Mouse (Mus musculus): ENCODE measurements around the gene Gm16442.
"Not testable (repeated sequence)": the region's sequence is repeated elsewhere in the genome, so short reads cannot be mapped to it uniquely, and the experiment has no call there.

Gm16442 gene

DNA sequence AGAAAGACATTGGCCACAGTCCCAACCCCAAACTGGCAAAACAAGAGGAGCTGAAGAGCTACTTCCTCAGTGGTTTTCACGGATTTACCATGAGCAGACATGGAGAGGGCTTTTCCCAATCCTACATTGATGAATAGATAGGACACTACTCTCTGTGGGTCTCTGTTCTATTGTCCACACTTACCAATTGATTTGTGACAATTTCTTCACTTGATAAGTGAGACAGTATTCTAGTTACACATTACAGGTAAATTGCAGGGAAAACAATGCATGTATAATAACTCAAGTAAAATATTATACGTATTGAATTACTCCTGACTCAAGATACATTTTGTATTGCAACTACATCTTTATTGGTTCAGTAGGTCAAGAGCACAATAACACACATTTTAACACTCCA is at the start of gene Gm16442:
Gm16442 (minus strand) TSS at position 101 of the 400 bp plus-strand sequence.
- DNase-seq, result not testable (repeated sequence)

GRCm38 (mm10) chr7:20168277-20168676 is 45.9 kb upstream of the Gm16442 start, which contains the start of gene Vmn1r94:
Gene Vmn1r94 (minus strand): TSS chr7:20168377.
- not testable (repeated sequence) for DNase-seq

DNA sequence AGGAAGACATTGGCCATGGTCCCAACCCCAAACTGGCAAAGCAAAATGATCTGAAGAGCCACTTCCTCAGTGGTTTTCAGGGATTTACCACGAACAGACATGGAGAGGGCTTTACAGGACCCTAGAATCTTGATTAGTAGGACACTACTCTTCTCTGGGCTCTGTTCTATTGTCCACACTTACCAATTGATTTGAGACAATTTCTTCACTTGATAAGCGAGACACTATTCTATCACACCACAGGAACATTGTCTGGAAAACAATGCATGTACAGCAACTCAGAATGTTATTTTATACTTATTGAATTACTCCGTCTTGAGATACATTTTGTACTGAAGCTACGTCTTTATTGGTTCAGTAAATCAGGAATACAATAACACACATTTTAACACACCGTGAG is 16.6 kb upstream of the Gm16442 start, which contains the start of gene Vmn1r93:
Vmn1r93 (minus strand) TSS at position 101 of the 400 bp plus-strand sequence.
- not testable (repeated sequence) for DNase-seq

DNA sequence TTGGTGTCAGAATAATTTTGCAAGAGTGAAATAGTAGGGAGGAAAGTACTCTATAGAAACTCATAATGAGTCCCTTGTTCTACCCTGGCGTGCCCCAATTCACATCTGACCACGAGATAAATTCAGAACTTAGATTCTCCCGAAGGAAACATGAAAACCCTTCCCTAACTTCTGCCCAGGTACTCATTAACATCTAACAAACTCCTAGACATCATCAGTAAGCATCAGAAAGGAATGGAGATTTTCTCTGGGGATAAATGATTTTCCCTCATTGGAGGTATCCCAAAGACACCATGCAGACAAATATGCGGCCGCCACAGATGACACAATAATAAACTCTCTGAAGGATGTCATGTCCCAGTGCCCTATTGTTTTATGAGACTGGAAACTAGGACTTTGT is 23.0 kb downstream of the Gm16442 start, which contains the start of gene Vmn1r91:
Vmn1r91 (plus strand) TSS at position 301 of the 400 bp plus-strand sequence.
- not testable (repeated sequence) for DNase-seq

- not testable (repeated sequence) for DNase-seq
Measured at GRCm38 (mm10) chr7:20078118-20078517, 44.3 kb downstream of the Gm16442 start.

Measured in thymus, postnatal 25 days (tissue).